Mouse (Mus musculus): ENCODE results near the gene Col28a1.
A peak's percentile ranks its signal among the peaks of the same experiment; 100 is the strongest.
"Not testable (repeated sequence)": the region's sequence is repeated elsewhere in the genome, so short reads cannot be mapped to it uniquely, and the experiment has no call there.

Col28a1 gene

GRCm38 (mm10) chr6:8023527-8023926 lies 168.9 kb downstream of the Col28a1 start:
- DNase-seq (ENCODE audit: low spot score in 2 of 2), result no peak

GRCm38 (mm10) chr6:7994736-7995135 lies 197.7 kb downstream of the Col28a1 start:
- no peak for DNase-seq (ENCODE audit: low spot score in 2 of 2)

GRCm38 (mm10) chr6:7983646-7983979 lies 208.8 kb downstream of the Col28a1 start:
- peak; percentile 50 to 83 for DNase-seq (ENCODE audit: low spot score in 2 of 2)

GRCm38 (mm10) chr6:7982958-7983645 lies 209.3 kb downstream of the Col28a1 start:
- not testable (repeated sequence) for DNase-seq (ENCODE audit: low spot score in 2 of 2)

GRCm38 (mm10) chr6:7971020-7971760 lies 221.2 kb downstream of the Col28a1 start:
- no peak for DNase-seq (ENCODE audit: low spot score in 2 of 2)

- DNase-seq (ENCODE audit: low spot score in 2 of 2), result no peak
These were observed 223.0 kb downstream of the Col28a1 start for GRCm38 (mm10) chr6:7969376-7969775.

GRCm38 (mm10) chr6:7965833-7966522 lies 226.4 kb downstream of the Col28a1 start:
- DNase-seq (ENCODE audit: low spot score in 2 of 2), result no peak

GRCm38 (mm10) chr6:7962749-7963148 lies 229.7 kb downstream of the Col28a1 start:
- DNase-seq (ENCODE audit: low spot score in 2 of 2), result no peak

- DNase-seq (ENCODE audit: low spot score in 2 of 2), result no peak
These were observed 240.2 kb downstream of the Col28a1 start for GRCm38 (mm10) chr6:7952208-7952607.

- no peak for DNase-seq (ENCODE audit: low spot score in 2 of 2)
These were observed 240.6 kb downstream of the Col28a1 start for GRCm38 (mm10) chr6:7951778-7952177.

Data from spleen, postnatal 4 days (tissue).